Comparison of ENCODE assay signal across 14 mouse cellular contexts in genomic region chr4:148833245-148833990, GRCm38 (mm10). TPM values are rescaled to one million over a fixed set of nuclear protein-coding genes. Genes with fewer than 3 reads are reported as not detected.
A peak's percentile ranks its signal among the peaks of the same experiment; 100 is the strongest.
DNase-seq lines count a peak whose midpoint lies in the region; ATAC-seq and TF ChIP-seq lines count a peak whose summit lies in the region.
"Had no signal": no experiment of that assay in that cellular context is flagged by ENCODE, and none has a peak within 500 bp of the region (broad histone marks: within the 10 kb centered on the region; RNA-seq: fewer than 3 reads in every experiment).

No protein-coding gene starts in this region.

- no peak overlapping the region for H3K4me3 ChIP-seq in lung, embryonic 14.5 days (ENCODE audit: low read depth, low read length)
- no peak overlapping the region for H3K4me3 ChIP-seq in stomach, postnatal 0 days (ENCODE audit: low read depth, low read length)
- H3K4me3 ChIP-seq: liver, embryonic 12.5 days; neural tube, embryonic 12.5 days had no signal

- no peak overlapping the region for H3K27ac ChIP-seq in lung, embryonic 14.5 days (ENCODE audit: low read depth)
- peak overlapping the region; percentile 81 for H3K27ac ChIP-seq in stomach, postnatal 0 days (replicated peaks)
- H3K27ac ChIP-seq: liver, embryonic 12.5 days; neural tube, embryonic 12.5 days had no signal

- no peaks in the 10 kb centered on the region for H3K36me3 ChIP-seq in lung, embryonic 14.5 days (ENCODE audit: insufficient read depth)
- H3K36me3 ChIP-seq in stomach, postnatal 0 days (ENCODE audit: control insufficient read depth, insufficient read depth, low read length) = no peaks in the 10 kb centered on the region; the same call in 1 of the 2 replicates
- H3K36me3 ChIP-seq: liver, embryonic 12.5 days; neural tube, embryonic 12.5 days had no signal

- TF ChIP-seq CTCF in lung, embryonic 14.5 days (IDR thresholded peaks at IDR 0.05; ENCODE audit: low read depth) = no peak
- peak; percentile 27; the same call in 1 of the 2 replicates for TF ChIP-seq CTCF in stomach, postnatal 0 days (IDR thresholded peaks at IDR 0.05; ENCODE audit: low read depth)

- DNase-seq in urinary bladder, adult 18-20 months (ENCODE audit: low spot score in 2 of 2) = peak; percentile 34 to 43
- no peak for DNase-seq in urinary bladder, postnatal 10 days (ENCODE audit: low spot score)
- DNase-seq in heart, postnatal 4 days = peak; percentile 47
- DNase-seq in lung, embryonic 14.5 days = peak; percentile 69
- peak; percentile 71 for DNase-seq in stomach, postnatal 0 days (ENCODE audit: low spot score)
- DNase-seq in adrenal gland, adult 8-10 months = no peak
- DNase-seq: adrenal gland, postnatal 14 days; cerebellum, adult 2 months had no signal

- no peak overlapping the region for H3K9ac ChIP-seq in lung, embryonic 14.5 days
- H3K9ac ChIP-seq in stomach, postnatal 0 days (ENCODE audit: low read length) = no peak overlapping the region
- H3K9ac ChIP-seq: liver, embryonic 12.5 days; neural tube, embryonic 12.5 days had no signal

- ATAC-seq in lung, embryonic 14.5 days (ENCODE audit: insufficient read depth) = no peak
- ATAC-seq in stomach, postnatal 0 days (ENCODE audit: low FRiP score, low TSS enrichment) = peak; percentile 83
- ATAC-seq in megakaryocyte progenitor cell, adult 5-6 weeks (replicated peaks; ENCODE audit: poor library complexity) = no peak
- ATAC-seq in activated CD4-positive, CD25-positive, alpha-beta regulatory T cell, adult 4 months = no peak
- ATAC-seq: intestine, postnatal 0 days; liver, embryonic 12.5 days had no signal

- no peak overlapping the region for H3K4me2 ChIP-seq in lung, embryonic 14.5 days
- 0 out of 2 replicates have a peak overlapping the region, but pooled peaks have one; percentile 20 for H3K4me2 ChIP-seq in stomach, postnatal 0 days (replicated peaks; ENCODE audit: low read depth)
- H3K4me2 ChIP-seq: liver, embryonic 12.5 days; midbrain, embryonic 11.5 days; neural tube, embryonic 12.5 days had no signal

- peaks cover 18% of the 10 kb centered on the region for H3K4me1 ChIP-seq in lung, embryonic 14.5 days (ENCODE audit: insufficient read depth)
- H3K4me1 ChIP-seq in stomach, postnatal 0 days (replicated peaks; ENCODE audit: control insufficient read depth, insufficient read depth) = peaks cover 16% of the 10 kb centered on the region; the same call in 1 of the 2 replicates

- 62% methylated on average over 21 of the region's 21 CpGs for WGBS in lung, embryonic 14.5 days
- WGBS in stomach, postnatal 0 days = 42% methylated on average over 21 of the region's 21 CpGs

- no peaks in the 10 kb centered on the region for H3K27me3 ChIP-seq in lung, embryonic 14.5 days (ENCODE audit: insufficient read depth, low read length)
- no peaks in the 10 kb centered on the region for H3K27me3 ChIP-seq in stomach, postnatal 0 days (ENCODE audit: control insufficient read depth, insufficient read depth, low read length)

- H3K9me3 ChIP-seq in lung, embryonic 14.5 days (ENCODE audit: low read depth, low read length) = no peaks in the 10 kb centered on the region
- H3K9me3 ChIP-seq in stomach, postnatal 0 days (ENCODE audit: control insufficient read depth, low read length) = no peaks in the 10 kb centered on the region
- H3K9me3 ChIP-seq: liver, embryonic 12.5 days; neural tube, embryonic 12.5 days had no signal

- no peak for TF ChIP-seq EP300 in stomach, postnatal 0 days (optimal IDR thresholded peaks at IDR 0.05)

RNA-seq across cellular contexts. Expression of gene Casz1, which starts 29.2 kb away (rescaled TPM):
- total RNA-seq in heart, postnatal 4 days (2021) = 10 to 100 TPM; 79.5 to 82.9 TPM
- polyA plus RNA-seq in lung, embryonic 14.5 days (2014; fragmentation: Nextera tagmentation; extraction: Ambion mirVana) = 6.9 and 8.3 TPM in 2 replicates
- polyA plus RNA-seq in stomach, postnatal 0 days (2015; fragmentation: Nextera tagmentation; extraction: Ambion mirVana) = 9.4 and 10.3 TPM in 2 replicates
- 4.7 and 5.5 TPM in 2 replicates for total RNA-seq in megakaryocyte progenitor cell, adult 5-6 weeks (2015)
- 2.4 and 3.5 TPM in 2 replicates for total RNA-seq in megakaryocyte progenitor cell, adult 5-6 weeks (2017)
- 10 to 100 TPM in 2 of 4 experiments, 1 to 10 TPM in 2; 5.3 to 14.4 (median 9.8) TPM for total RNA-seq in adrenal gland, adult 8-10 months (2022)
- polyA plus RNA-seq in activated CD4-positive, CD25-positive, alpha-beta regulatory T cell, adult 4 months (2017; shearing (Covaris generic)) = under 1 TPM; 0.56 to 0.75 TPM

Comparison
In these comparisons a context has a peak if more than half of its experiments do, and no peak if none do; other contexts are left out.
1. DNase-seq: peak in urinary bladder, adult 18-20 months (2 of 2), heart, postnatal 4 days (single experiment), lung, embryonic 14.5 days (single experiment) and stomach, postnatal 0 days (single experiment); none in urinary bladder, postnatal 10 days (single experiment) and adrenal gland, adult 8-10 months (single experiment).
2. RNA of gene Casz1, which starts 29.2 kb away (total RNA-seq): 79.5 to 82.9 TPM in heart, postnatal 4 days; 5.3 to 14.4 TPM in adrenal gland, adult 8-10 months and 2.4 to 5.5 TPM in megakaryocyte progenitor cell, adult 5-6 weeks; every median in the first group is over 4 times any median in the second.